Mouse (Mus musculus) lung, postnatal 0 days (tissue): ENCODE measurements at regions not wholly inside any gene's neighbourhood (a gene's known extent, or its start where the extent isn't known, plus 50 kb on each side); places are given as distances from the start of the nearest gene placed in this dataset.
A peak's percentile ranks its signal among the peaks of the same experiment; 100 is the strongest.

Experiments used
- ATAC-seq: fragments of 200-750 bp; cut with Nextera tagmentation; 2 replicates; pipeline ENCODE4 v1.8.0; 2017; ENCODE audit warnings: moderate library complexity
- DNase-seq: peaks from one replicate; pipeline ENCODE4 v3.0.0-alpha.2; 2016; ENCODE audit warnings: low spot score
- H3K27ac ChIP-seq: fragments of 300-500 bp; sonication (generic); 2 replicates; pipeline ENCODE4 v1.5.1; 2014; ENCODE audit warnings: antibody characterized with exemption, mild to moderate bottlenecking, low read length, mixed read lengths
- H3K27me3 ChIP-seq: fragments of 300-500 bp; sonication (generic); replicated peaks from 2 replicates; pipeline ENCODE4 v1.6.1; 2014; ENCODE audit warnings: low read length, mixed read lengths; ENCODE audit not compliant: insufficient read depth
- H3K36me3 ChIP-seq: fragments of 300-500 bp; sonication (generic); 2 replicates; pipeline ENCODE4 v1.6.1; 2014; ENCODE audit warnings: low read length, mixed read lengths; ENCODE audit not compliant: insufficient read depth
- H3K4me1 ChIP-seq: fragments of 300-500 bp; sonication (generic); 2 replicates; pipeline ENCODE4 v1.6.1; 2014; ENCODE audit warnings: antibody characterized with exemption, low read depth, low read length, mixed read lengths; ENCODE audit not compliant: insufficient read depth
- H3K4me2 ChIP-seq: fragments of 300-500 bp; sonication (generic); replicated peaks from 2 replicates; pipeline ENCODE4 v1.6.1; 2014; ENCODE audit warnings: low read depth, mild to moderate bottlenecking, low read length, moderate library complexity, mixed read lengths
- H3K4me3 ChIP-seq: fragments of 300-500 bp; sonication (generic); 2 replicates; pipeline ENCODE4 v1.5.1; 2014; ENCODE audit warnings: low read depth, low read length
- H3K9ac ChIP-seq: fragments of 300-500 bp; sonication (generic); replicated peaks from 2 replicates; pipeline ENCODE4 v1.6.1; 2014; ENCODE audit warnings: low read depth, mild to moderate bottlenecking
- H3K9me3 ChIP-seq: fragments of 300-500 bp; sonication (generic); 2 replicates; pipeline ENCODE4 v1.6.1; 2016; ENCODE audit warnings: low read length, mixed read lengths
- CTCF ChIP-seq: IDR thresholded peaks from 2 replicates; pipeline ENCODE4 v1.5.1; 2016; ENCODE audit warnings: antibody characterized with exemption, mild to moderate bottlenecking
- EP300 ChIP-seq: IDR thresholded peaks from 2 replicates; pipeline ENCODE4 v1.6.1; 2016; ENCODE audit warnings: antibody characterized with exemption, mild to moderate bottlenecking, control low read depth
- WGBS: fragments of 180-500 bp; shearing (Covaris S2); extraction: QIAGEN DNeasy Blood & Tissue Kit; methylation state at CpG from one replicate; pipeline ENCODE4 v1.1.7; 2014; 5-methylcytosine and 5-hydroxymethylcytosine counted together

DNA sequence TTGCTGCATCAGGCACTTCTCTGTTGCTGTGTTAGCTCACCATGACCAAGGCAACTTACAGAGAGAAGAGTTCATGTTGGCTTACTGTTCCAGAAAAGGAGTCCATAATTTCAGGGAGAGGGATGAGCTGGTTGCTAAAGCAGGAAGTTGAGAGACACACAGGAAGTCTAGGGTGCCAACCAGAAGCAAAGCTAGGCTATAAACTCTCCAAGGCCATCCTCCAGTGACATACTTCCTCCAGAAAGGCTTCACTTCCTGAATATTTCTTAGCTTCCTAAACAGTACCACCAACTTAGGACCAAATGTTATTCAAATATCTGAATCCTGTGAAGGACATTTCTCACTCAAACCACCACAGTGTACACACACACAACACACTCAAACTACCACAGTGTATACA is 2010.6 kb downstream of the A830018L16Rik start:
- H3K4me2 ChIP-seq, result no peak overlapping the region
- no peak overlapping the region for H3K27ac ChIP-seq
- H3K4me1 ChIP-seq, result no peaks in the 10 kb centered on the region
- no peaks in the 10 kb centered on the region for H3K9me3 ChIP-seq
- H3K9ac ChIP-seq, result no peak overlapping the region
- DNase-seq (no peak), ATAC-seq (no peak)
- TF ChIP-seq CTCF (no peak), EP300 (no peak)
- H3K27me3 ChIP-seq, result no peaks in the 10 kb centered on the region
- no peaks in the 10 kb centered on the region for H3K36me3 ChIP-seq
- H3K4me3 ChIP-seq, result no peak overlapping the region

DNA sequence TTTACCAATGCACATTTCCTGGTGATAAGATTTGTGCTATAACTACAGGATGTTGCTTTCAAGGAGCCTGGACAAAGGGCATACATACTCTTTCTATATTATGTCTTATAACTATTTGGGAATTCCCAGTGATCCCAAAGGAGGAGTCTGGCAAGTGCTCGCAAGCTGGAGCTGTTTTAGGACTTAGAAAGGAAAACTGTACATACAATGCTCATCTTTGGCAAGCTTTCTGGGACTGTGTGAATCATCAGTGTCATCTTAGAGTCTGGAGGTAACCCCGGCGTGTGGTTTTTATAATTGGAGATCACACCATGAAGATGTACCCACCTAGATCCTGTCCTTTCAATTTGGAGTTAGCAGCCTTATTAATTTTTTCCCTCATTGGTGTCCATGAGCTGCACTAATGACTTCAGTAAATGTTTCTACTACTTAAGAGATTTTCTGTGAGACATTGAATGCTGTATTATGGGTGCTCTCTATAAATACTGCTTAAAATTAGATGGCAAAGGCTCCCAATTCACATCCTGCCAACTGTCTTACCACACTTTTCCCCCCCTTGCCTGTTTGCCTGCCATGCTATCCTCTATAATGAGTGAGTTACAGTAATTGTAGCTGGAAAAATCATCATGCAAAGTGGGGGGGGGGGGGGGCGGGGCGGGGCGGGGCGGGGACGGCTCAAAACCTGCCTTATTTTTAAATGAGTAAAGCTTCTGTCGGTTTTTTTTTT is 2011.9 kb downstream of the A830018L16Rik start:
- H3K36me3 ChIP-seq, result no peaks in the 10 kb centered on the region
- H3K9ac ChIP-seq, result no peak overlapping the region
- no peak for DNase-seq
- H3K4me1 ChIP-seq, result no peaks in the 10 kb centered on the region
- H3K4me2 ChIP-seq, result peak overlapping the region; percentile 67
- no peaks in the 10 kb centered on the region for H3K27me3 ChIP-seq
- peak; percentile 1; the same call in 1 of the 2 replicates for ATAC-seq
- WGBS, result 27% methylated on average over 8 of the region's 9 CpGs
- H3K4me3 ChIP-seq, result peak overlapping the region; percentile 48
- TF ChIP-seq EP300, result no peak
- no peak for TF ChIP-seq CTCF
- H3K9me3 ChIP-seq, result no peaks in the 10 kb centered on the region
- no peak overlapping the region for H3K27ac ChIP-seq

DNA sequence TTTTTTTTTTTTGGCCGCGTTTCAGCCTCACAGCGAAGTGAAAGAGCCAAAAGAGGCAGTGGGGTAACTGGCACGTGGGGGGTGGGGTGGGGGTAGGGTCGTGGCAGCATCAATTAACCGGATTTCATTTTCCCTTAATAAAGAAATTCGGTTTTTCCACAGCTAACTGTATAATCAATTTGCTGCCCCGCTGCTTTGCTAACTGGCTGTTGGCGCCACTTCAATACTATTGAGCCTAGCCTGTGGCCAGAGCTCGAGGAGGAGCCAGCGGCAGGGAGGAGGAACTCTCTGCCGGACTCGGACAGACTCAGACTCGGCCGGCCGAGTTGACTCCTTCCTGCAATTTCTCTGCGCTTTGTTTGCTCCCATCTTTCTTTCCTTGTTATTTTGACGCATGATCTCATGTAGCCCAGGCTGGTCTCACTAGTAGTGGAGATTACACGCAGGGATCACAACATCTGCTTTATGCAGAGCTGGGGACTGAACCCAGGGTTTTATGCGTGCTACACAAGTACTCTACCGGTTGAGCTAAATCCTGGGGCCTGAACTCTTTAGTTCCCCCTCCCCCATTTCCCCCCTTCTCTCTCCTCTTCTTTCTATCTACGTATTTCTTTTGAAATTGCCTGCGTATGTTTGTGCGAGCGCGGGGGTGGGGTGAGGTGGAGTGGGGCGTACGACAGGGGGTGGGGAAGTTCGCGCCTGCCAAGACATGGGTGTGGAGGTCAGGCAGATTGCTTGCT is 2012.6 kb downstream of the A830018L16Rik start:
- DNase-seq (peak; percentile 88), ATAC-seq (peak; percentile 91)
- H3K4me2 ChIP-seq, result peak overlapping the region; percentile 67
- peak overlapping the region; percentile 47 for H3K27ac ChIP-seq
- 2% methylated on average over 30 of the region's 30 CpGs for WGBS
- no peaks in the 10 kb centered on the region for H3K27me3 ChIP-seq
- H3K4me1 ChIP-seq, result no peaks in the 10 kb centered on the region
- TF ChIP-seq EP300, result no peak
- no peak for TF ChIP-seq CTCF
- H3K9ac ChIP-seq, result peak overlapping the region; percentile 44
- no peaks in the 10 kb centered on the region for H3K9me3 ChIP-seq
- no peaks in the 10 kb centered on the region for H3K36me3 ChIP-seq
- peak overlapping the region; percentile 48 for H3K4me3 ChIP-seq

DNA sequence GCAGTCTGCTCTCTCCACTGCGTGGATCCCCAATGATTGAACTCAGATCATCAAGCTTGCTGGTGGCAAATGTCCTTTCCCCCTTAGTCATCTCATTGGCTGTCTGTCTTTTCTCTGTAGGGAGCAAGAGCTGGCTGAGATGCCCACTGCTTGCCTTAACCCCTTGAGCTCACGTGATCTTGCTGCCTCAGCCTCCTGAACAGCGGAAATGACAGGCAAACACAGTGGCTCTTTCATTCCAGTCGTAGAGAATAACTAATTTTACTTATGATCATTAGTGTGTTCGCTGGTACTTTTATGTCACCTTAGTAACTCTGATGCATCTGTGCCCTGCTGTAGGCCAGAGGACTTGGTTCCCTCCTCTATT is 2013.1 kb downstream of the A830018L16Rik start:
- Histone ChIP-seq H3K9me3 (no peaks in the 10 kb centered on the region), H3K9ac (peak overlapping the region; percentile 44; the same call in 1 of the 2 replicates), H3K27ac (no peak overlapping the region), H3K4me1 (no peaks in the 10 kb centered on the region), H3K4me3 (peak overlapping the region; percentile 48), H3K4me2 (peak overlapping the region; percentile 67), H3K36me3 (no peaks in the 10 kb centered on the region), H3K27me3 (no peaks in the 10 kb centered on the region)
- ATAC-seq (no peak), DNase-seq (no peak)
- TF ChIP-seq EP300, result no peak
- TF ChIP-seq CTCF, result no peak
- 64% methylated on average over 5 of the region's 5 CpGs for WGBS

DNA sequence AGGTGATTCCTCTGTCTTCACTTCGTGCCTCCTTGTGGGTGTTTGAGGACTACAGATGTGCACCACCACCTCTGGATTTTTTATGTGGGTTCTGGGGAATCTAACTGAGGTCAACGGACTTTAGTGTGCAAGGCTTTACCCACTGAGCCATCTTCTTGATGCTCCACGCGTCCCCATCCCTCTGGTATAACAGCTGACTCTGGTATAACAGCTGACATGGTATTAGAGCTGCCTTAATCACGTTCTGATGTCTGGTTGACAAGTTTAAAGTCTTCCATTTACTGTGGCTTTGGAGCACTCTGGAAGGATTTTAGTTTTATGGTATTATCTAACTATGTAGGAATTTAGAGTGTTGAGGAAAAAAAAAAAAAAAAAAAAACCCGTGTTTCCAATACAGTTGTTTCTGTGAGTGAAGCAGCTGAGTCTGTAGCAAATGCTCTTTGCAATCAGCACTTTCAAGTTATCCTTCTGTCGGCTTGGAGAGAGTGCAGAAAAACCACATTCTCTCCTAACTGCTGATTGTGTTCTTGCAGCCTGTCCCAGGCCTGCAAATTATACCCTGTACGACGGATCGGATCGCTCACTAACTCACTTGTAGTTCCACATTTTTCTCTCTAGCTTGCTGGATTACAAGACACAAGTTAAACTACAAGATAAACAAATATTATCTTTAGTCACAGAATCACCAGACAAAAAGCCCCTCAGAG is 2013.7 kb downstream of the A830018L16Rik start:
- no peaks in the 10 kb centered on the region for H3K9me3 ChIP-seq
- H3K27me3 ChIP-seq, result no peaks in the 10 kb centered on the region
- ATAC-seq (no peak), DNase-seq (no peak)
- H3K27ac ChIP-seq, result no peak overlapping the region
- H3K36me3 ChIP-seq, result no peaks in the 10 kb centered on the region
- H3K4me2 ChIP-seq, result no peak overlapping the region
- TF ChIP-seq EP300 (no peak), CTCF (no peak)
- H3K4me1 ChIP-seq, result no peaks in the 10 kb centered on the region
- no peak overlapping the region for H3K9ac ChIP-seq
- H3K4me3 ChIP-seq, result no peak overlapping the region
- WGBS, result 59% methylated on average over 11 of the region's 11 CpGs

DNA sequence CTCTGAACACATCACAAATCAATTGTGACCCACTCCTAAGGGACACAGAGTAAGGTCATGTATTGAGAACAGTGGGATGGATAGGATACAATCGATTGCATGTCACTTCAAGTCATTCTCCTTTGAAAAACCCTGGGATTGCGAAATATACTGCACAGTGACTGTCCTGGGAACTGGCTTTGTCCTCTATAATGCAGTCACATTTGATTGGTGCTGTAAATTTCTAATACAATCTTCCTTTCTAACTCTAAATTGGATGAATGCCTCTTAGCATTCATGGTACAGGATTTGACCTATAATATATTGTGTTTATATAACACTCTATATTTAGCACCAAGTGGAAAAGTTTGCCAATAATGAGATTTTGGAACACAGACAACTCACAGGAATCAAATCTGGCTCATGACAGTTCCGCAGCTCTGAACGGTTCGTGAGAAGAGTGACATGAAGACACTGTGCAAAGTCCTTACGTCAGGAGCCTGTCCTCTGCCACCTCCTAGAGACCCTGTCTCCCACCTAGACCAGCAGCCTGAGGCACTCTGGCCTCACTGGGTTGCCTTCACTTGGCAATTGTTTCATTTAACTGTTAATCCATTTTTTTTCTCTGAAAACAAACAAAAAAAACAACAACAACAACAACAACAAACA is 2024.0 kb downstream of the A830018L16Rik start:
- H3K9me3 ChIP-seq, result no peaks in the 10 kb centered on the region
- H3K36me3 ChIP-seq, result no peaks in the 10 kb centered on the region
- H3K4me1 ChIP-seq, result no peaks in the 10 kb centered on the region
- no peak overlapping the region for H3K27ac ChIP-seq
- no peak overlapping the region for H3K9ac ChIP-seq
- H3K27me3 ChIP-seq, result no peaks in the 10 kb centered on the region
- H3K4me2 ChIP-seq, result no peak overlapping the region
- no peak overlapping the region for H3K4me3 ChIP-seq
- TF ChIP-seq EP300 (no peak), CTCF (no peak)
- no peak for ATAC-seq
- WGBS, result 50% methylated on average over 6 of the region's 6 CpGs
- peak; percentile 22 for DNase-seq
